Mouse (Mus musculus): ENCODE results near the gene Tmem39a.

- TF ChIP-seq GATA1 (IDR thresholded peaks at IDR 0.05; ENCODE audit: low read length) (no peak), TAL1 (IDR thresholded peaks at IDR 0.05; ENCODE audit: low read length) (no peak)
Measured at GRCm38 (mm10) chr16:38563516-38563915, 5.0 kb downstream of the Tmem39a start.

Data from erythroblast, embryonic 14.5 days (primary cell).